Comparison of ENCODE assay signal across 8 mouse cellular contexts in the genomic region with DNA sequence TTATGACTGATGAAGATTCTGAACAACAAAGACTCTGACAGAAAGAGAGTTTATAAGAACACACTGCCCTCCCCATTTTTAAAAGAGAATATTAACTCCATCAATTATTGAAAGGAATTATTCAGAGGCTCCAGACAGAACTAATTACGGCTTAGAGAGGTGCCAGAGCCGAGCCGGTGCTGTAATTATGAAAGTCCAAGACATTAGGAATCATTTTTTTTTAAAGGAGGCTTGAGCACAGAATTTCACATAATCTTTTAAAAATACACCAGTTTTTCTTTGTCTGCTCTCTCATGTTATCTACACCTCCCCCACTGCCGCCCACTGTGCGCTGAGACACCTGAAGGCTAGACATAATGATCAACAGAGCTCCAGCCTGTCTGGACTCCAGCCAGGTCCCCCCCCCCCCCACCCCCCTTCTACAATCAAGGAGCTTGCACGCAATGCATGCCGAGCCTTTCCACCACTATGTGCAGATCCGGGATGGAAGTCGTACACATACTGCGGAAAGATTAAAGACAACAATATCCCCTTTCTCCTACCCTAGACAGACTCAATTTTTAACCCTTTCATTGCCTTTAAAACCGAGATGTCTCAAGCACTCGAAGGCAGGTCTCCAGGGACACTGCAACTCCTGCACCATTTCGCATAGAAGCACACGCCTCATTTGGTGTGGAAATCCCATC.
DNase-seq lines count a peak whose midpoint lies in the region; ATAC-seq and TF ChIP-seq lines count a peak whose summit lies in the region.

No protein-coding gene starts in this region.

- peak; percentile 79 for ATAC-seq in heart, embryonic 14.5 days (ENCODE audit: insufficient number of reproducible peaks, insufficient read depth, low FRiP score, low read depth)
- peak; percentile 24 for ATAC-seq in liver, embryonic 14.5 days (ENCODE audit: insufficient read depth)

- H3K27ac ChIP-seq in embryonic facial prominence, embryonic 10.5 days (replicated peaks): peak overlapping the region; percentile 91
- H3K27ac ChIP-seq in heart, embryonic 14.5 days (replicated peaks in 1 of 2; ENCODE audit: control insufficient read depth in 1 of 2, insufficient read depth in 1 of 2, low read depth in 2 of 2, low read length in 2 of 2): peak overlapping the region; percentile 95 to 98
- no peak overlapping the region for H3K27ac ChIP-seq in liver, embryonic 14.5 days

- WGBS in embryonic facial prominence, embryonic 10.5 days: 2% methylated on average over 14 of the region's 14 CpGs
- WGBS in heart, embryonic 14.5 days: 1% methylated on average over 14 of the region's 14 CpGs
- 3% methylated on average over 14 of the region's 14 CpGs for WGBS in liver, embryonic 14.5 days (ENCODE audit: insufficient replicate concordance)

- H3K36me3 ChIP-seq in embryonic facial prominence, embryonic 10.5 days (replicated peaks): peaks cover 5% of the 10 kb centered on the region; the same call in 1 of the 2 replicates
- 0 out of 2 replicates have a peak, but pooled peaks cover 6% of the 10 kb centered on the region for H3K36me3 ChIP-seq in heart, embryonic 14.5 days (ENCODE audit: control insufficient read depth, insufficient read depth, low read length)
- H3K36me3 ChIP-seq in liver, embryonic 14.5 days (replicated peaks; ENCODE audit: control insufficient read depth, insufficient read depth, low read depth): no peaks in the 10 kb centered on the region

- TF ChIP-seq EP300 in liver, embryonic 14.5 days (IDR thresholded peaks at IDR 0.05; ENCODE audit: low read depth): no peak

- H3K4me2 ChIP-seq in heart, embryonic 14.5 days (ENCODE audit: low read length): peak overlapping the region; percentile 72
- H3K4me2 ChIP-seq in liver, embryonic 14.5 days (ENCODE audit: low read depth): peak overlapping the region; percentile 85

- no peaks in the 10 kb centered on the region for H3K27me3 ChIP-seq in embryonic facial prominence, embryonic 10.5 days (replicated peaks; ENCODE audit: low read depth, poor library complexity, severe bottlenecking)
- no peaks in the 10 kb centered on the region for H3K27me3 ChIP-seq in heart, embryonic 14.5 days (ENCODE audit: control insufficient read depth, insufficient read depth, low read length)
- no peaks in the 10 kb centered on the region for H3K27me3 ChIP-seq in liver, embryonic 14.5 days (ENCODE audit: control insufficient read depth, insufficient read depth, low read length)

- H3K9ac ChIP-seq in heart, embryonic 14.5 days (ENCODE audit: low read length): peak overlapping the region; percentile 97
- H3K9ac ChIP-seq in liver, embryonic 14.5 days (replicated peaks): peak overlapping the region; percentile 48

- H3K4me3 ChIP-seq in embryonic facial prominence, embryonic 10.5 days: peak overlapping the region; percentile 79
- H3K4me3 ChIP-seq in heart, embryonic 14.5 days (ENCODE audit: control insufficient read depth in 1 of 2, insufficient read depth in 1 of 2, low read depth in 1 of 2, low read length in 2 of 2): peak overlapping the region; percentile 61 to 84
- H3K4me3 ChIP-seq in liver, embryonic 14.5 days (ENCODE audit: insufficient read depth in 1 of 2, low read depth in 2 of 2, low read length in 2 of 2): peak overlapping the region; percentile 64 to 96

- peak; percentile 49 for DNase-seq in 3134 (ENCODE audit: extremely low read depth, insufficient read length, low spot score)
- peak; percentile 20 for DNase-seq in adrenal gland, postnatal 25 days
- DNase-seq in embryonic facial prominence, embryonic 10.5 days (ENCODE audit: low spot score): peak; percentile 92
- peak; percentile 67 for DNase-seq in kidney, postnatal 10 days
- no peak for DNase-seq in liver, embryonic 14.5 days (ENCODE audit: low read depth in 3 of 3, low spot score in 3 of 3)
- DNase-seq in natural killer cell, adult 2 months (ENCODE audit: low spot score in 2 of 2): peak; percentile 9 to 24
- DNase-seq in thymus, postnatal 0 days (ENCODE audit: low spot score): peak; percentile 71

- TF ChIP-seq CTCF in liver, embryonic 14.5 days (IDR thresholded peaks at IDR 0.05; ENCODE audit: low read depth): no peak

- no peaks in the 10 kb centered on the region for H3K9me3 ChIP-seq in embryonic facial prominence, embryonic 10.5 days
- H3K9me3 ChIP-seq in heart, embryonic 14.5 days (ENCODE audit: control insufficient read depth, low read length): no peaks in the 10 kb centered on the region
- H3K9me3 ChIP-seq in liver, embryonic 14.5 days (ENCODE audit: control insufficient read depth, low read length): no peaks in the 10 kb centered on the region

- peaks cover 33% of the 10 kb centered on the region for H3K4me1 ChIP-seq in embryonic facial prominence, embryonic 10.5 days
- peaks cover 0 to 15% of the 10 kb centered on the region in 2 experiments; a peak in 2 of 4 replicates for H3K4me1 ChIP-seq in heart, embryonic 14.5 days (ENCODE audit: control insufficient read depth in 2 of 2, insufficient read depth in 2 of 2, low read length in 2 of 2)
- peaks cover 0 to 2% of the 10 kb centered on the region in 2 experiments; a peak in 1 of 4 replicates for H3K4me1 ChIP-seq in liver, embryonic 14.5 days (replicated peaks; ENCODE audit: control insufficient read depth in 2 of 2, insufficient read depth in 2 of 2, low read length in 1 of 2)

Comparison
In these comparisons a context has a peak if more than half of its experiments do, and no peak if none do; other contexts are left out.
1. DNase-seq: peak in 3134 (single experiment), adrenal gland, postnatal 25 days (single experiment), embryonic facial prominence, embryonic 10.5 days (single experiment), kidney, postnatal 10 days (single experiment), natural killer cell, adult 2 months (2 of 2) and thymus, postnatal 0 days (single experiment); none in liver, embryonic 14.5 days (0 of 3).
2. Peak in every context shown above with its lines, with median percentiles within 50 percentile points of each other: H3K4me3 ChIP-seq.